Mouse (Mus musculus): ENCODE measurements at regions not wholly inside any gene's neighbourhood (a gene's known extent, or its start where the extent isn't known, plus 50 kb on each side); places are given as distances from the start of the nearest gene placed in this dataset.

DNA sequence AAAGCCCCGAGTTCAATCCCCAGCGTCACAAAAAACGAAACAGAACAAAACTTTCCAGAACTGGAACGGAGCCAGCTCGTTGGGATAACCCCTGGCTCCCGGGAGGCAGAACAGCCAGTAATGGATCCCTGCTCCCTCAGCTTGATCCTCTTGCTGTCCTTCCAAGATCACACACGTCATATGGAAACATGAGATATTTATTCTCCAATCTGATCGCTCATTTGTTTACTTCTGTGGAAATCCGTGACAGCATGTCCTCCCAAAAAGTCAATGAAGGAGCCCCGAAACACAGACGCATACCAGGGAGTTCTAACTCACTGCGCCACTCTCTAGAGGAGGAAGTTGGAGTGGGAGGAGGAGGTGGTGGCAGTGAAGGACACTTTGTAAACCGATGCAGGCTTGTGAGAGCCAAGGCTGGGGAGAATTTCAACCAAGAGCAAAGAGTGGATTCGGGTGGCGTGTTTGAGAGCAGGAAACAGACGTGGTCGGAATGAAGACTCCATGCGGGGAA lies 232.0 kb downstream of the Zfp36l1 start:
- H3K9ac ChIP-seq (ENCODE audit: control insufficient read depth, low read depth, low read length, poor library complexity, severe bottlenecking) = no peak overlapping the region
- H3K36me3 ChIP-seq (ENCODE audit: control insufficient read depth in 1 of 2, insufficient read depth in 2 of 2, low read length in 2 of 2) = peaks cover 0 to 2% of the 10 kb centered on the region in 2 experiments; a peak in 2 of 4 replicates
- H3K27ac ChIP-seq (ENCODE audit: control insufficient read depth, low read depth, low read length) = no peak overlapping the region
- peaks cover 2% of the 10 kb centered on the region in 2 experiments; a peak in 2 of 4 replicates for H3K4me1 ChIP-seq (ENCODE audit: control insufficient read depth in 1 of 2, insufficient read depth in 2 of 2, low read length in 2 of 2)
- H3K4me3 ChIP-seq (ENCODE audit: control insufficient read depth in 1 of 2, insufficient read depth in 1 of 2, low read depth in 2 of 2, low read length in 2 of 2) = no peak overlapping the region
- TF ChIP-seq E2F4 (IDR thresholded peaks at IDR 0.05; ENCODE audit: borderline replicate concordance, low read depth, low read length) (no peak), CHD2 (IDR thresholded peaks at IDR 0.05; ENCODE audit: low read length) (no peak), POLR2A (IDR thresholded peaks at IDR 0.05; ENCODE audit: control insufficient read depth in 1 of 2, insufficient read depth in 1 of 2, low read depth in 1 of 2, low read length in 2 of 2, poor library complexity in 1 of 2) (no peak), ZKSCAN1 (IDR thresholded peaks at IDR 0.05; ENCODE audit: low read depth, low read length) (no peak), HCFC1 (IDR thresholded peaks at IDR 0.05; ENCODE audit: low read depth, low read length) (no peak), CTCF (IDR thresholded peaks at IDR 0.05 in 2 of 3, conservative IDR thresholded peaks at IDR 0.05 in 1 of 3; ENCODE audit: control insufficient read depth in 1 of 3, insufficient read depth in 1 of 3, low read depth in 2 of 3, low read length in 3 of 3, poor library complexity in 1 of 3, severe bottlenecking in 1 of 3) (no peak)
- no peaks in the 10 kb centered on the region for H3K79me2 ChIP-seq (ENCODE audit: control insufficient read depth, insufficient read depth, low read length, poor library complexity)
- no peaks in the 10 kb centered on the region for H3K9me3 ChIP-seq (replicated peaks; ENCODE audit: insufficient read depth, low read length)
- no peak for DNase-seq (ENCODE audit: low read depth, low spot score)
- no peaks in the 10 kb centered on the region for H3K27me3 ChIP-seq (ENCODE audit: control insufficient read depth in 1 of 2, insufficient read depth in 2 of 2, low read length in 2 of 2)

DNA sequence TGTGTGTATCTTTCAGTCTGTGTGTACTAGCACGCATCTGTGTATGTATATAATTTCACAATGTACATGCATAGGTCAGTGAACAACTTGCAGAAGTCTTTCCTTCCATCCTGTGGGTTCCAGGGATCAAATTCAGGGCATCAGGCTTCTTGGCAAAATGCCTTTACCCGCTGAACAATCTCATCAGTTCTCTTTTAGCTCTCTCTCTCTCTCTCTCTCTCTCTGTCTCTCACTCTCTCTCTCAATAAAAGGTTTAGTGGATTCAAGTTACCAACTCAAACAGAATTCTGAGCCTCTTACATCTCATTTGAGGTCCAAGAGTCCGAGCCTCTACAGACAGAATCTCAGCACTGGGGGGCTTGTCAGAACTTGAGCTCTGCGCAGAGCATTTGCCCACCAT lies 232.5 kb downstream of the Zfp36l1 start:
- H3K27ac ChIP-seq (ENCODE audit: control insufficient read depth, low read depth, low read length) = no peak overlapping the region
- H3K79me2 ChIP-seq (ENCODE audit: control insufficient read depth, insufficient read depth, low read length, poor library complexity) = no peaks in the 10 kb centered on the region
- no peak overlapping the region for H3K4me3 ChIP-seq (ENCODE audit: control insufficient read depth in 1 of 2, insufficient read depth in 1 of 2, low read depth in 2 of 2, low read length in 2 of 2)
- H3K9ac ChIP-seq (ENCODE audit: control insufficient read depth, low read depth, low read length, poor library complexity, severe bottlenecking) = no peak overlapping the region
- H3K9me3 ChIP-seq (replicated peaks; ENCODE audit: insufficient read depth, low read length) = no peaks in the 10 kb centered on the region
- no peaks in the 10 kb centered on the region for H3K27me3 ChIP-seq (ENCODE audit: control insufficient read depth in 1 of 2, insufficient read depth in 2 of 2, low read length in 2 of 2)
- no peak for DNase-seq (ENCODE audit: low read depth, low spot score)
- no peak for TF ChIP-seq CTCF (IDR thresholded peaks at IDR 0.05 in 2 of 3, conservative IDR thresholded peaks at IDR 0.05 in 1 of 3; ENCODE audit: control insufficient read depth in 1 of 3, insufficient read depth in 1 of 3, low read depth in 2 of 3, low read length in 3 of 3, poor library complexity in 1 of 3, severe bottlenecking in 1 of 3)
- H3K36me3 ChIP-seq (ENCODE audit: control insufficient read depth in 1 of 2, insufficient read depth in 2 of 2, low read length in 2 of 2) = peaks cover 0 to under 1% of the 10 kb centered on the region in 2 experiments; a peak in 2 of 4 replicates
- peaks cover under 1% of the 10 kb centered on the region in 2 experiments; a peak in 2 of 4 replicates for H3K4me1 ChIP-seq (ENCODE audit: control insufficient read depth in 1 of 2, insufficient read depth in 2 of 2, low read length in 2 of 2)

DNA sequence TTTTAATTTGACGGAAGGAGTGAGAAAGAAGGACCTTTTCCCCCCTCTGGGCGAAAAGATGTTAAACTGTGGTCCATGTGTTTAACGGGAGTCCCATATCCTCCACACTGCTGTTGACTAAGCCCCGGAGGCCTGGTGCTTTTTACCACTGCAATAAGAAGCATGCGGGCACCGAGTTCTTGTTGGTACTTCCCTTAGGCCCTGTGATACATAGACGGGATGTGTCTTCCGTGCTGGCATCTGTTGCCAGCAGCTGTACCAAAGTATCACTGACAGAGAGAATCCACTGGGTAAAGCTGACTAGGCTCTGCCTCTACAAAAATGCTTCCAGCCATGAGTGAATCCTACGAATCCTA lies 232.9 kb downstream of the Zfp36l1 start:
- TF ChIP-seq MAX (IDR thresholded peaks at IDR 0.05; ENCODE audit: low read length) = no peak
- no peak for TF ChIP-seq HCFC1 (IDR thresholded peaks at IDR 0.05; ENCODE audit: low read depth, low read length)
- Histone ChIP-seq H3K79me2 (ENCODE audit: control insufficient read depth, insufficient read depth, low read length, poor library complexity) (no peaks in the 10 kb centered on the region), H3K27ac (ENCODE audit: control insufficient read depth, low read depth, low read length) (no peak overlapping the region), H3K9ac (ENCODE audit: control insufficient read depth, low read depth, low read length, poor library complexity, severe bottlenecking) (no peak overlapping the region), H3K36me3 (ENCODE audit: control insufficient read depth in 1 of 2, insufficient read depth in 2 of 2, low read length in 2 of 2) (no peaks in the 10 kb centered on the region), H3K4me3 (ENCODE audit: control insufficient read depth in 1 of 2, insufficient read depth in 1 of 2, low read depth in 2 of 2, low read length in 2 of 2) (no peak overlapping the region), H3K9me3 (replicated peaks; ENCODE audit: insufficient read depth, low read length) (no peaks in the 10 kb centered on the region), H3K27me3 (ENCODE audit: control insufficient read depth in 1 of 2, insufficient read depth in 2 of 2, low read length in 2 of 2) (no peaks in the 10 kb centered on the region), H3K4me1 (ENCODE audit: control insufficient read depth in 1 of 2, insufficient read depth in 2 of 2, low read length in 2 of 2) (no peaks in the 10 kb centered on the region)
- DNase-seq (ENCODE audit: low read depth, low spot score) = no peak
